Mouse (Mus musculus) heart, postnatal 0 days (tissue): ENCODE results near the gene Mrpl38.

ENCODE experiments used
- CTCF ChIP-seq: IDR thresholded peaks from 2 replicates; pipeline ENCODE4 v1.5.1; 2016; ENCODE audit warnings: antibody characterized with exemption, control low read depth, low read depth
- EP300 ChIP-seq: IDR thresholded peaks from 2 replicates; pipeline ENCODE4 v1.6.1; 2016; ENCODE audit warnings: antibody characterized with exemption, low read depth

DNA sequence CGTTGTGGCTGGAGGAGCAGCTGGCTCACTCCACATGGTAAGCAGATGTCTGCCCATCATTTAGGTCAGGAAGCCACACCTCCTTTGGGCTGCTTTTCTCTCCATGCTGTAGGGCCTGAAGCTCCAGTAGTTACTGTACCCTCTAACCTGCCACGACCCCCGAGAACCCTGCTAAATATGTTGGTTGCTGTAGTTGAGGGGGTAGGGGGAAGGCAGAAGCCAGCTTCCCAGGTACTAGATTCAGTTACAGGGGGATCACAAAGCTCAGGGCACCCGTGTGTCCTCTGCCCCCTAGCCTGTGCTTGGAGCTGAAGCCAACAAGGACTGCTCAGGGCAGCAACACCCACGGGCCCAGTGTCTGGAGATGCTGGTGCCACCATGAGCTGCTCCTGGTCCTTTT lies 5.2 kb downstream of the Mrpl38 start:
- TF ChIP-seq CTCF (no peak), EP300 (no peak)
